8 mouse cellular contexts compared by ENCODE assay signal in the genomic region with DNA sequence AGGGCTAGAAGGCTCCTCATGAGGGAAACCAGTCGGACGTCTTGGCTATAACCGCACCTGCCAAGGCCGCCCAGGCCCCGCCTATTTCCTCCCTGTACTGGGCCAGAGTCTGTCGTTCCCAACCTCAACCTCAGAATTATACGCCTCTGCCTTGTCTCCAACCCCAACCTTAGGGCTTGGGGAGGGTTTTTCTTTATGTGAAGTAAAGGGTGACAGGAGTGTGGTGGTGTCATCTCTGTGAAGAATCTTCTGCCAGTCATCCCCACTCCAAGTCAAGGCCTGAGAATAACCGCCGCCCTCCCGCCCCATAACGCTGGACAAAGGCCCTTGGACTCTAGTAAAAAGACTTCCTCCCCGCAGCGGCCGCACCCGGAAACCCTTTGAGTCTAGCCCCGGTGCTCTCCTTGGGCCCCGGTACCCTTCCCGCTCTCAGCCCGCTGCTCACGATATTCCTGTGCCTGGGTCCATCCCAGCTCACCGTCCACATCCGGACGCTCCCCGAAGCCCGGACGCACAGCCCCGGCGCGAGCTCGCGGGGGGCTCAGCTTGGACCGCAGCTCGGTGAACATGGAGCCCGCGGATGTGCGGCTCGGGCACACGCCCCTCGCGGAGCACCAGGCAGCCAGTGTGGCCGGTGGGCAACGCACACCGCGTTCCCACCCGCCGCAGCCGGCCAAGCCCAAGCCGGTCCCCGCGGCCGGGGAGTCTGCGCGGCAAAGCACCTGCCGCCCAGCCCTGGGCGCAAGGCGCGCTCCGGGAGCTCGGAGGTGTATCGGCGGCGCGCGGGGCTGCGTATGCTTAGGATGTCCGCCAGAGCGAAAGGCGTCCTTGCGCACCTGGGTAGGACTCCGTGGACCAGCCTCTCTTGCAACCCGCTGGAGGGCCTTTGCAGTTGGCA. TPM values are rescaled to one million over a fixed set of nuclear protein-coding genes. Genes with fewer than 3 reads are reported as not detected.
DNase-seq lines count a peak whose midpoint lies in the region; ATAC-seq and TF ChIP-seq lines count a peak whose summit lies in the region.

Gene Samd10 (minus strand): TSS at position 759 of the 898 bp plus-strand sequence.

- 1% methylated on average over 71 of the region's 71 CpGs for WGBS in liver, embryonic 16.5 days (ENCODE audit: insufficient replicate concordance)

- H3ac ChIP-seq in C2C12 (ENCODE audit: control insufficient read depth, insufficient read length, low read depth), result peak within 1 kb of the TSS; percentile 49

- peak within 1 kb of the TSS; percentile 88 for H3K4me2 ChIP-seq in liver, embryonic 16.5 days (ENCODE audit: low read depth, low read length)

- intact Hi-C loops in heart, postnatal 10 days (cut with DNase I), result no loop called here

- DNase-seq in ZHBTc4 (ENCODE audit: low read depth, low spot score), result peak; percentile 83
- DNase-seq in embryo, embryonic 10.5 days (ENCODE audit: low spot score), result peak; percentile 74
- peak; percentile 53 to 56 for DNase-seq in heart, postnatal 10 days
- DNase-seq in kidney, postnatal 36 days, result peak; percentile 70 to 84
- DNase-seq in neural tube, embryonic 10.5 days (ENCODE audit: extremely low spot score, low spot score), result peak; percentile 76
- DNase-seq in thymus, postnatal 10 days (ENCODE audit: low spot score in 2 of 2), result peak; percentile 57 to 69

- no peaks in the 10 kb centered on the region for H3K27me3 ChIP-seq in C2C12 (ENCODE audit: control insufficient read depth, insufficient read depth, insufficient read length)
- peaks cover 19% of the 10 kb centered on the region for H3K27me3 ChIP-seq in liver, embryonic 16.5 days (ENCODE audit: control insufficient read depth, insufficient read depth, low read depth, low read length)

- H3K27ac ChIP-seq in liver, embryonic 16.5 days (ENCODE audit: low read length), result peak within 1 kb of the TSS; percentile 33

- H3K4me3 ChIP-seq in C2C12 (ENCODE audit: insufficient read depth, poor library complexity, severe bottlenecking), result no peak within 1 kb of the TSS
- H3K4me3 ChIP-seq in liver, embryonic 16.5 days (ENCODE audit: low read depth, low read length), result peak within 1 kb of the TSS; percentile 71

- H3K36me3 ChIP-seq in C2C12 (ENCODE audit: control insufficient read depth, insufficient read depth), result no peaks in the 10 kb centered on the region
- no peaks in the 10 kb centered on the region for H3K36me3 ChIP-seq in liver, embryonic 16.5 days (ENCODE audit: control insufficient read depth, insufficient read depth)

- peaks cover 27% of the 10 kb centered on the region for H3K79me2 ChIP-seq in C2C12 (ENCODE audit: control insufficient read depth, insufficient read depth)

- H3K9me3 ChIP-seq in liver, embryonic 16.5 days (replicated peaks; ENCODE audit: control insufficient read depth, low read length), result no peaks in the 10 kb centered on the region

- peaks cover 24% of the 10 kb centered on the region for H3K79me3 ChIP-seq in C2C12 (ENCODE audit: low read depth)

- peaks cover 32% of the 10 kb centered on the region for H3K4me1 ChIP-seq in liver, embryonic 16.5 days (ENCODE audit: control insufficient read depth, low read depth, low read length)

- ATAC-seq in liver, embryonic 16.5 days (ENCODE audit: low read depth), result 0 out of 2 replicates have a peak, but pooled peaks have one; percentile 7

- H3K9ac ChIP-seq in liver, embryonic 16.5 days (ENCODE audit: low read depth, low read length), result peak within 1 kb of the TSS; percentile 72

- no peak for TF ChIP-seq CTCF in C2C12 (IDR thresholded peaks at IDR 0.05; ENCODE audit: control insufficient read depth, insufficient read depth, insufficient read length)

TF ChIP-seq in C2C12, 6 proteins besides CTCF, POLR2A, EP300 and RAD21:
- TF ChIP-seq USF1 (IDR thresholded peaks at IDR 0.05; ENCODE audit: low read depth) (no peak), MYOG (IDR thresholded peaks at IDR 0.05; ENCODE audit: control insufficient read depth, extremely low read depth, insufficient read length) (no peak), FOSL1 (IDR thresholded peaks at IDR 0.05; ENCODE audit: insufficient read depth, low read length, poor library complexity, severe bottlenecking) (no peak), MYOD1 (IDR thresholded peaks at IDR 0.05; ENCODE audit: control insufficient read depth, insufficient read length, low read depth) (no peak), CEBPB (IDR thresholded peaks at IDR 0.05; ENCODE audit: low read depth) (no peak), MAX (IDR thresholded peaks at IDR 0.05) (no peak)

RNA-seq across cellular contexts. Expression of gene Samd10, which starts in this region (rescaled TPM):
- polyA plus RNA-seq in C2C12 (2012; fragmentation: generic; extraction: Trizol), result 1.1 TPM
- total RNA-seq in heart, postnatal 10 days (2021), result 1 to 10 TPM; 2.7 to 3.2 TPM
- 1.7 and 2.3 TPM in 2 replicates for polyA plus RNA-seq in liver, embryonic 16.5 days (2015; fragmentation: Nextera tagmentation; extraction: Ambion mirVana)
